Mouse (Mus musculus): ENCODE measurements around the gene Etfbkmt.
"Not testable (repeated sequence)": the region's sequence is repeated elsewhere in the genome, so short reads cannot be mapped to it uniquely, and the experiment has no call there.

GRCm38 (mm10) chr6:149167038-149167437 lies 27.4 kb downstream of the Etfbkmt start:
- TF ChIP-seq CTCF (IDR thresholded peaks at IDR 0.05; ENCODE audit: borderline replicate concordance, control insufficient read depth, extremely low read depth, insufficient read depth, low read length, poor library complexity); POLR2A (IDR thresholded peaks at IDR 0.05; ENCODE audit: control insufficient read depth, extremely low read depth, insufficient read depth, low read length, poor library complexity): not testable (repeated sequence)

Data from thymus, adult 2 months (tissue).